Mouse (Mus musculus) liver, embryonic 14.5 days (tissue): Measurements from ENCODE around the gene Mpdu1. TPM values are rescaled to one million over a fixed set of nuclear protein-coding genes. Genes with fewer than 3 reads are reported as not detected.

Experiments used
- ATAC-seq: fragments of 200-750 bp; cut with Nextera tagmentation; 2 replicates; pipeline ENCODE4 v1.8.0; 2017; ENCODE audit warnings: moderate number of reproducible peaks, mild to moderate bottlenecking, moderate library complexity; ENCODE audit not compliant: insufficient read depth
- DNase-seq, 3 experiments: peaks; one replicate each; pipeline ENCODE4 v3.0.0-alpha.2; 2012 to 2013; ENCODE audit warnings: low read depth in 3 of 3, low spot score in 3 of 3
- H3K27ac ChIP-seq: fragments of 300-500 bp; sonication (generic); 2 replicates; pipeline ENCODE4 v1.5.1; 2014; ENCODE audit warnings: moderate library complexity, mild to moderate bottlenecking, control low read depth, inconsistent platforms
- H3K27me3 ChIP-seq: fragments of 300-500 bp; sonication (generic); 2 replicates; pipeline ENCODE4 v1.6.1; 2014; ENCODE audit warnings: mild to moderate bottlenecking, low read length, moderate library complexity; ENCODE audit not compliant: control insufficient read depth, insufficient read depth
- H3K36me3 ChIP-seq: fragments of 300-500 bp; sonication (generic); replicated peaks from 2 replicates; pipeline ENCODE4 v1.6.1; 2014; ENCODE audit warnings: low read depth; ENCODE audit not compliant: control insufficient read depth, insufficient read depth
- H3K4me1 ChIP-seq, 2 experiments: fragments of 200-500 bp in 1 of 2; fragments of 300-500 bp in 1 of 2; sonication (generic) in 1 of 2; replicated peaks; 2 replicates each; pipeline ENCODE4 v1.6.1; 2012 to 2014; ENCODE audit warnings: antibody characterized with exemption in 1 of 2, inconsistent platforms in 1 of 2, low read length in 1 of 2; ENCODE audit not compliant: control insufficient read depth in 2 of 2, insufficient read depth in 2 of 2
- H3K4me2 ChIP-seq: fragments of 300-500 bp; sonication (generic); 2 replicates; pipeline ENCODE4 v1.6.1; 2014; ENCODE audit warnings: low read depth, mild to moderate bottlenecking, control low read depth, moderate library complexity
- H3K4me3 ChIP-seq, 2 experiments: fragments of 200-500 bp in 1 of 2; fragments of 300-500 bp in 1 of 2; sonication (generic) in 1 of 2; 2 replicates each; pipeline ENCODE4 v1.5.1; 2012 to 2014; ENCODE audit warnings: low read depth in 2 of 2, low read length in 2 of 2, mild to moderate bottlenecking in 2 of 2, control low read depth in 1 of 2, inconsistent platforms in 1 of 2, moderate library complexity in 1 of 2; ENCODE audit not compliant: insufficient read depth in 1 of 2
- H3K9ac ChIP-seq: fragments of 300-500 bp; sonication (generic); replicated peaks from 2 replicates; pipeline ENCODE4 v1.6.1; 2014; ENCODE audit warnings: mild to moderate bottlenecking, control low read depth, moderate library complexity
- H3K9me3 ChIP-seq: fragments of 300-500 bp; sonication (generic); 2 replicates; pipeline ENCODE4 v1.6.1; 2016; ENCODE audit warnings: low read length, mixed read lengths; ENCODE audit not compliant: control insufficient read depth
- CTCF ChIP-seq: IDR thresholded peaks from 2 replicates; pipeline ENCODE4 v1.5.1; 2016; ENCODE audit warnings: antibody characterized with exemption, low read depth, control low read depth
- EP300 ChIP-seq: IDR thresholded peaks from 2 replicates; pipeline ENCODE4 v1.6.1; 2016; ENCODE audit warnings: antibody characterized with exemption, low read depth
- WGBS: fragments of 180-500 bp; shearing (Covaris S2); extraction: QIAGEN DNeasy Blood & Tissue Kit; methylation state at CpG from one replicate; pipeline ENCODE4 v1.1.7; 2014; ENCODE audit not compliant: insufficient replicate concordance; 5-methylcytosine and 5-hydroxymethylcytosine counted together
- polyA plus RNA-seq, 2 experiments: library from polyadenylated mRNA; depleted of rRNA in 1 of 2; stranded (reverse) in 1 of 2; unstranded in 1 of 2; fragments of >200 nt; fragmentation: Nextera tagmentation in 1 of 2; extraction: Ambion mirVana in 1 of 2; gene quantifications; 2 replicates each; pipeline versions ENCODE4 v1.2.1 to v1.2.3; 2012 to 2014

Gene Mpdu1
- polyA plus RNA-seq, 2 experiments = 16.0 to 40.4 TPM

- DNase-seq = no peak
- peaks cover 12 to 16% of the 10 kb centered on the region in 2 experiments for H3K4me1 ChIP-seq
- no peak overlapping the region for H3K4me3 ChIP-seq
- no peak overlapping the region for H3K27ac ChIP-seq
- no peaks in the 10 kb centered on the region for H3K27me3 ChIP-seq
- no peak for ATAC-seq
- no peaks in the 10 kb centered on the region for H3K9me3 ChIP-seq
- WGBS = 78% methylated on average over 3 of the region's 3 CpGs
- H3K36me3 ChIP-seq = no peaks in the 10 kb centered on the region
- no peak overlapping the region for H3K9ac ChIP-seq
- no peak for TF ChIP-seq EP300
- no peak overlapping the region for H3K4me2 ChIP-seq
Observed at GRCm38 (mm10) chr11:69708614-69709265, 46.3 kb upstream of the Mpdu1 start.

DNA sequence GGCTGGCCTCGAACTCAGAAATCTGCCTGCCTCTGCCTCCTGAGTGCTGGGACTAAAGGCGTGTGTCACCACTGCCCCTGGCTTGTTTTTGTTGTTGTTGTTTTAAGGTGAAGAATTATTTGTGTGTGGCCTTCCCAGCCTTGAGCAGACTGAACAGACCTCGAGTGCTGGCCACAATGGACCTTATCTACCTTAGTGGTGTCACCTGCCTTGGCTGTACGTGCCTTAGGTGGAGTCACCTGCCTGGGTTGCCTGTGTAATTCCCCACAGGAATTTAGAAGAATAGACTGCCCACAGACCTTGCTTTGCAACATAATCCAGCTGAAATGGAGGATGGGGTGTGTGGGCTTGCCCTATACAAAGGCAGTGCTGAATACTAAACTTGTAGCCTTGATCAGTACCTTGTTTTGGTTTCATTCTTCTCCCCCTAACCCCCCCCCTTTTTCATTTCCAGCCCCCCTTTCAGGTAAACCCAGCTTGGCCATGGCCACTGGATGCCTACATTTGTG is 45.5 kb upstream of the Mpdu1 start:
- TF ChIP-seq EP300 (no peak), CTCF (no peak)

GRCm38 (mm10) chr11:69707480-69707847 is 45.0 kb upstream of the Mpdu1 start:
- Histone ChIP-seq H3K4me1 (peaks cover 12 to 16% of the 10 kb centered on the region in 2 experiments), H3K36me3 (no peaks in the 10 kb centered on the region), H3K27me3 (no peaks in the 10 kb centered on the region), H3K9ac (no peak overlapping the region), H3K4me3 (no peak overlapping the region), H3K27ac (no peak overlapping the region), H3K9me3 (no peaks in the 10 kb centered on the region), H3K4me2 (no peak overlapping the region)
- DNase-seq (no peak), ATAC-seq (no peak)
- TF ChIP-seq EP300 (no peak), CTCF (no peak)
- 79% methylated on average over 4 of the region's 4 CpGs for WGBS

More for the DNA sequence above, 45.5 kb upstream of the Mpdu1 start:
- H3K9ac ChIP-seq = no peak overlapping the region
- no peak overlapping the region for H3K4me3 ChIP-seq
- H3K27ac ChIP-seq = no peak overlapping the region
- no peaks in the 10 kb centered on the region for H3K27me3 ChIP-seq
- no peaks in the 10 kb centered on the region for H3K9me3 ChIP-seq
- ATAC-seq = no peak
- peaks cover 12 to 16% of the 10 kb centered on the region in 2 experiments for H3K4me1 ChIP-seq
- no peaks in the 10 kb centered on the region for H3K36me3 ChIP-seq
- 69% methylated on average over 4 of the region's 4 CpGs for WGBS
- no peak for DNase-seq
- no peak overlapping the region for H3K4me2 ChIP-seq

DNA sequence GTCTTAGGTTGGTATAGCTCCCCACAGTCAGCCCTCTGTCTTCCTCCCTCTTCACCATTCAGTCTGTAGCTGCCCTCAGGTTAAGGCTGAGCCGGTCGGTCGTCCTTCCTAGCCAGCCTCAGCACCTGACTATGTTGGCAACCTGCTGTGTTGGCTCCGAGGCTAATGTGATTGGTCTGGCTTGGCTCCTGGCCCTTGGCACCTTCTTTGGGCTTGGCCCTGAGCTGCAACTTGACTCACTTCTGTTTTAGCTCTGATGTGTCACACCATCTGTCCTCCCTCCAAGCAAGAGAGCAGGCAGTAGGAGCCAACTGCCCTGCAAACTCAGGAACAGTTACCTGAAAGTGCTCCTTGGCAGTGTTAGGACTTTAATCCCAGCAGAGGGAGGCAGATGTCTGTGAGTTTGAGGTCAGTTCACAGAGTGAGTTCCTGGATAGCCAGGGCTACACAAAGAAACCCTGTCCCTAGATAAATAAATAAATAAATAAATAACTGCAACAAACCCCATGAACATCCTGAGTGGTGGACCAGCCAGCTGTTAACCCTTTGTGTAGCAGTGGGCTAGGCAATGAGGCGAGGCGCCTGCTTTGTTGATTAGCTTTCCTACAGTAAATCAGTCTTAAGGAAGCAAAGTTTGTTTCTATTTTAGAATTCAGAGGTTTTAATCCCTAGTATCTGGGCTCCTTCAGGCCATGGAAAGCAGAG is 44.5 kb upstream of the Mpdu1 start:
- ATAC-seq (no peak), DNase-seq (no peak)
- TF ChIP-seq EP300 (no peak), CTCF (no peak)
- Histone ChIP-seq H3K27ac (no peak overlapping the region), H3K4me3 (no peak overlapping the region), H3K4me1 (peaks cover 12 to 16% of the 10 kb centered on the region in 2 experiments), H3K9ac (no peak overlapping the region), H3K4me2 (no peak overlapping the region), H3K9me3 (no peaks in the 10 kb centered on the region), H3K36me3 (no peaks in the 10 kb centered on the region), H3K27me3 (no peaks in the 10 kb centered on the region)
- WGBS = 56% methylated on average over 6 of the region's 6 CpGs

DNA sequence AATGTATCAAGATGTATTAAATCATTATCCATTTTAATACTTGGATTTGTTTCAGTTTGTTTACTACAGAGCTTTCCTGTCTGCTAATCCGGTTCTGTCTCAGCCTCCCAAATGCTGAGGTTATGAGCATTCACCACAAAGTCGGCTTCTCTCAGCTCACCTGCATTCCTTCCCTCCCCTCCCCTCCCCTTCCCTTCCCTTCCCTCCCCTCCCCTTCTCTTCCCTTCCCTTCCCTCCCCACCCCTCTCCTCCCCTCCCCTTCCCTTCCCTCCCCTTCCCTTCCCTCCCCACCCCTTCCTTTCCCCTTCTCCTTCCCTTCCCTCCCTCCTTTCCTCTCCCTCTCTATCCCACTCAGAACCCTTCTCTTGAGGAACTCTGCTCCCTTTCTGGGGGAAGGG is 42.2 kb upstream of the Mpdu1 start:
- no peak overlapping the region for H3K4me3 ChIP-seq

More for the DNA sequence above, 42.2 kb upstream of the Mpdu1 start:
- ATAC-seq (no peak), DNase-seq (no peak)
- Histone ChIP-seq H3K36me3 (no peaks in the 10 kb centered on the region), H3K4me1 (peaks cover under 1 to 10% of the 10 kb centered on the region in 2 experiments; a peak in 3 of 4 replicates), H3K27me3 (no peaks in the 10 kb centered on the region), H3K4me2 (no peak overlapping the region), H3K27ac (no peak overlapping the region), H3K9ac (no peak overlapping the region), H3K9me3 (no peaks in the 10 kb centered on the region)
- WGBS = 33% methylated on average over 2 of the region's 2 CpGs
- TF ChIP-seq CTCF (no peak), EP300 (no peak)
